Mouse (Mus musculus) ES-E14 (cell line): ENCODE results near the gene Nup93.

Experiments used
- CHD2 ChIP-seq: IDR thresholded peaks from 2 replicates; pipeline ENCODE4 v1.6.1; 2014; ENCODE audit warnings: mild to moderate bottlenecking, low read depth, low read length, inconsistent platforms
- MAFK ChIP-seq: IDR thresholded peaks from 2 replicates; pipeline ENCODE4 v1.6.1; 2014; ENCODE audit warnings: mild to moderate bottlenecking, low read depth, low read length, inconsistent platforms; ENCODE audit not compliant: insufficient read depth
- ZC3H11A ChIP-seq: IDR thresholded peaks from 2 replicates; pipeline ENCODE4 v1.6.1; 2012; ENCODE audit warnings: low read depth, mild to moderate bottlenecking, inconsistent platforms, low read length, borderline replicate concordance

DNA sequence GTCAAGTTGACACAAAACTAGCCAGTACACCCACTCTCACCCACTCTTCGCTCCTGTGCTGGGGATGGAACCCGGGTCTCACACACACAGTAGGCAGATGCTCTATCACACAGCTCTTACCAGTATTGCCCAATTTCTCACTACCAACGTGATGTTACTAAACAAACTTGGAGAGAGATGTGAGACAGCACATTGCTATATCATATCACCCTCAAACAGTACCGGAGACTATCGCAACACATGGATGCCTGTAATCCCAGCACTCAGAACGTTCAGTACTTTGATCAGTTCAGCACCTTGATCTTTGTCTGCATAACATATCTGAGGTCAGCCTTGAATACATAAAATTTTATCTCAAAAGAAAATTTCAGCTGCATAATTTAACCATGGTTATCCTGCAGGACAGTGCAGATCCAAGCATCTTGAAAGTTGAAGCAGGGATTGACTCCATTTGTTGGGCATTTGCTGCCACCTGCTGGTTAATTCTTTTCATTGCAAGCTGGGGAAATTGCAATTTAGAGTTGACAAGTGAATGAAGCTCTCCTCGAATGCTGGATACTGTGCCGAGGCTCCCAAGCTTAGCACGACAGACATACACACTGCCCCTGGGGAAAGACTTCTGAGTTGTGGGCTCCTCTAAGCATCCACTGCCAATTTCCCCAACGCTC is 15.0 kb upstream of the Nup93 start:
- TF ChIP-seq ZC3H11A, result peak; percentile 98
- no peak for TF ChIP-seq MAFK
- no peak for TF ChIP-seq CHD2
